Mouse (Mus musculus): ENCODE data around the gene Stk10. TPM values are rescaled to one million over a fixed set of nuclear protein-coding genes. Genes with fewer than 3 reads are reported as not detected.

Gene Stk10
- polyA plus RNA-seq, 1 experiment from 2014 or later = 2.9 TPM

GRCm38 (mm10) chr11:32593081-32593480, 60.0 kb downstream of the Stk10 start:
- no peak overlapping the region for H3K4me3 ChIP-seq
- H3K27me3 ChIP-seq = no peaks in the 10 kb centered on the region
- H3K9me3 ChIP-seq = no peaks in the 10 kb centered on the region
- no peaks in the 10 kb centered on the region for H3K4me1 ChIP-seq
- H3K9ac ChIP-seq = no peak overlapping the region
- 76% methylated on average over 7 of the region's 7 CpGs for WGBS
- H3K27ac ChIP-seq = no peak overlapping the region
- no peak for ATAC-seq (ENCODE audit: borderline replicate concordance, extremely low read depth, low FRiP score, low TSS enrichment)
- no peak overlapping the region for H3K4me2 ChIP-seq
- no peaks in the 10 kb centered on the region for H3K36me3 ChIP-seq

GRCm38 (mm10) chr11:32594122-32594521, 61.0 kb downstream of the Stk10 start:
- no peak overlapping the region for H3K4me2 ChIP-seq
- H3K36me3 ChIP-seq = no peaks in the 10 kb centered on the region
- no peaks in the 10 kb centered on the region for H3K27me3 ChIP-seq
- H3K27ac ChIP-seq = no peak overlapping the region
- 83% methylated on average over 4 of the region's 4 CpGs for WGBS
- no peak for ATAC-seq (ENCODE audit: borderline replicate concordance, extremely low read depth, low FRiP score, low TSS enrichment)
- no peak overlapping the region for H3K4me3 ChIP-seq
- no peaks in the 10 kb centered on the region for H3K9me3 ChIP-seq
- no peak overlapping the region for H3K9ac ChIP-seq
- H3K4me1 ChIP-seq = no peaks in the 10 kb centered on the region

GRCm38 (mm10) chr11:32600371-32600770, 67.3 kb downstream of the Stk10 start:
- Histone ChIP-seq H3K36me3 (no peaks in the 10 kb centered on the region), H3K27me3 (no peaks in the 10 kb centered on the region), H3K27ac (no peak overlapping the region), H3K9ac (no peak overlapping the region), H3K4me2 (no peak overlapping the region), H3K9me3 (no peaks in the 10 kb centered on the region), H3K4me1 (peaks cover 24% of the 10 kb centered on the region), H3K4me3 (no peak overlapping the region)
- no peak for ATAC-seq (ENCODE audit: borderline replicate concordance, extremely low read depth, low FRiP score, low TSS enrichment)
- WGBS = 88% methylated on average over 6 of the region's 6 CpGs

- H3K4me3 ChIP-seq = no peak overlapping the region
- H3K36me3 ChIP-seq = no peaks in the 10 kb centered on the region
- peak overlapping the region; percentile 34 for H3K4me2 ChIP-seq
- H3K9ac ChIP-seq = no peak overlapping the region
- no peaks in the 10 kb centered on the region for H3K9me3 ChIP-seq
- 40% methylated on average over 12 of the region's 12 CpGs for WGBS
- H3K4me1 ChIP-seq = peaks cover 33% of the 10 kb centered on the region
- H3K27me3 ChIP-seq = no peaks in the 10 kb centered on the region
- ATAC-seq (ENCODE audit: borderline replicate concordance, extremely low read depth, low FRiP score, low TSS enrichment) = peak; percentile 74
- no peak overlapping the region for H3K27ac ChIP-seq
These were observed 68.6 kb downstream of the Stk10 start for GRCm38 (mm10) chr11:32601528-32602323.

GRCm38 (mm10) chr11:32604663-32605062, 71.6 kb downstream of the Stk10 start:
- H3K27me3 ChIP-seq = no peaks in the 10 kb centered on the region
- no peaks in the 10 kb centered on the region for H3K36me3 ChIP-seq
- H3K27ac ChIP-seq = peak overlapping the region; percentile 80
- H3K4me1 ChIP-seq = peaks cover 33% of the 10 kb centered on the region
- H3K4me3 ChIP-seq = no peak overlapping the region
- WGBS = 17% methylated on average over 4 of the region's 4 CpGs
- no peak overlapping the region for H3K9ac ChIP-seq
- no peaks in the 10 kb centered on the region for H3K9me3 ChIP-seq
- 0 out of 2 replicates have a peak, but pooled peaks have one; percentile 16 for ATAC-seq (ENCODE audit: borderline replicate concordance, extremely low read depth, low FRiP score, low TSS enrichment)
- H3K4me2 ChIP-seq = no peak overlapping the region

GRCm38 (mm10) chr11:32605131-32605860, 72.2 kb downstream of the Stk10 start:
- H3K27ac ChIP-seq = peak overlapping the region; percentile 80
- ATAC-seq (ENCODE audit: borderline replicate concordance, extremely low read depth, low FRiP score, low TSS enrichment) = peak; percentile 74
- H3K4me1 ChIP-seq = peaks cover 33% of the 10 kb centered on the region
- whole genome bisulfite sequencing = 27% methylated on average over 7 of the region's 7 CpGs
- H3K9me3 ChIP-seq = no peaks in the 10 kb centered on the region
- H3K4me3 ChIP-seq = no peak overlapping the region
- peak overlapping the region; percentile 23; the same call in 1 of the 2 replicates for H3K4me2 ChIP-seq
- no peaks in the 10 kb centered on the region for H3K36me3 ChIP-seq
- no peak overlapping the region for H3K9ac ChIP-seq
- no peaks in the 10 kb centered on the region for H3K27me3 ChIP-seq

GRCm38 (mm10) chr11:32605907-32606306, 72.8 kb downstream of the Stk10 start:
- Histone ChIP-seq H3K4me3 (no peak overlapping the region), H3K36me3 (no peaks in the 10 kb centered on the region), H3K27ac (peak overlapping the region; percentile 80; the same call in 1 of the 2 replicates), H3K4me2 (no peak overlapping the region), H3K9ac (no peak overlapping the region), H3K9me3 (no peaks in the 10 kb centered on the region), H3K4me1 (peaks cover 33% of the 10 kb centered on the region), H3K27me3 (no peaks in the 10 kb centered on the region)
- ATAC-seq (ENCODE audit: borderline replicate concordance, extremely low read depth, low FRiP score, low TSS enrichment) = no peak
- WGBS = 53% methylated on average over 3 of the region's 3 CpGs

GRCm38 (mm10) chr11:32607319-32607718, 74.2 kb downstream of the Stk10 start:
- Histone ChIP-seq H3K27ac (no peak overlapping the region), H3K9me3 (no peaks in the 10 kb centered on the region), H3K36me3 (no peaks in the 10 kb centered on the region), H3K9ac (no peak overlapping the region), H3K4me2 (no peak overlapping the region), H3K4me3 (no peak overlapping the region), H3K27me3 (no peaks in the 10 kb centered on the region), H3K4me1 (peaks cover 24% of the 10 kb centered on the region)
- ATAC-seq (ENCODE audit: borderline replicate concordance, extremely low read depth, low FRiP score, low TSS enrichment) = no peak

GRCm38 (mm10) chr11:32610616-32611015, 77.5 kb downstream of the Stk10 start:
- H3K36me3 ChIP-seq = no peaks in the 10 kb centered on the region
- H3K9ac ChIP-seq = no peak overlapping the region
- 77% methylated on average over 6 of the region's 6 CpGs for WGBS
- H3K27ac ChIP-seq = no peak overlapping the region
- no peaks in the 10 kb centered on the region for H3K9me3 ChIP-seq
- no peaks in the 10 kb centered on the region for H3K27me3 ChIP-seq
- peaks cover 7% of the 10 kb centered on the region for H3K4me1 ChIP-seq
- no peak overlapping the region for H3K4me3 ChIP-seq
- no peak overlapping the region for H3K4me2 ChIP-seq
- no peak for ATAC-seq (ENCODE audit: borderline replicate concordance, extremely low read depth, low FRiP score, low TSS enrichment)

GRCm38 (mm10) chr11:32612304-32612703, 79.2 kb downstream of the Stk10 start:
- H3K9me3 ChIP-seq = no peaks in the 10 kb centered on the region
- H3K27me3 ChIP-seq = no peaks in the 10 kb centered on the region
- WGBS = 53% methylated on average over 6 of the region's 6 CpGs
- no peak overlapping the region for H3K4me3 ChIP-seq
- no peak overlapping the region for H3K27ac ChIP-seq
- H3K4me1 ChIP-seq = no peaks in the 10 kb centered on the region; the same call in 1 of the 2 replicates
- ATAC-seq (ENCODE audit: borderline replicate concordance, extremely low read depth, low FRiP score, low TSS enrichment) = no peak
- H3K9ac ChIP-seq = no peak overlapping the region
- no peaks in the 10 kb centered on the region for H3K36me3 ChIP-seq
- no peak overlapping the region for H3K4me2 ChIP-seq

- H3K9me3 ChIP-seq = no peaks in the 10 kb centered on the region
- WGBS = 89% methylated on average over 29 of the region's 29 CpGs
- H3K36me3 ChIP-seq = no peaks in the 10 kb centered on the region
- H3K9ac ChIP-seq = no peak overlapping the region
- H3K4me3 ChIP-seq = no peak overlapping the region
- H3K27ac ChIP-seq = no peak overlapping the region
- no peak overlapping the region for H3K4me2 ChIP-seq
- no peaks in the 10 kb centered on the region for H3K27me3 ChIP-seq
- H3K4me1 ChIP-seq = peaks cover 10% of the 10 kb centered on the region
- no peak for ATAC-seq (ENCODE audit: borderline replicate concordance, extremely low read depth, low FRiP score, low TSS enrichment)
These were observed 81.4 kb downstream of the Stk10 start for GRCm38 (mm10) chr11:32614463-32614862.

GRCm38 (mm10) chr11:32615561-32615960, 82.5 kb downstream of the Stk10 start:
- H3K9ac ChIP-seq = no peak overlapping the region
- H3K36me3 ChIP-seq = no peaks in the 10 kb centered on the region
- peaks cover 17% of the 10 kb centered on the region for H3K4me1 ChIP-seq
- H3K4me2 ChIP-seq = no peak overlapping the region
- H3K27ac ChIP-seq = no peak overlapping the region
- no peak overlapping the region for H3K4me3 ChIP-seq
- H3K9me3 ChIP-seq = no peaks in the 10 kb centered on the region
- 28% methylated on average over 11 of the region's 11 CpGs for WGBS
- ATAC-seq (ENCODE audit: borderline replicate concordance, extremely low read depth, low FRiP score, low TSS enrichment) = no peak
- H3K27me3 ChIP-seq = no peaks in the 10 kb centered on the region

All from lung, embryonic 15.5 days (tissue).